Mouse (Mus musculus): ENCODE data around the gene Tpk1.
"Not testable (repeated sequence)": the region's sequence is repeated elsewhere in the genome, so short reads cannot be mapped to it uniquely, and the experiment has no call there.

The Tpk1 gene

GRCm38 (mm10) chr6:43640621-43641020 is 25.5 kb downstream of the Tpk1 start:
- DNase-seq (ENCODE audit: low spot score in 2 of 2): no peak

GRCm38 (mm10) chr6:43638865-43639264 is 27.2 kb downstream of the Tpk1 start:
- no peak for DNase-seq (ENCODE audit: low spot score in 2 of 2)

- DNase-seq (ENCODE audit: low spot score in 2 of 2): no peak
These were observed 28.0 kb downstream of the Tpk1 start for GRCm38 (mm10) chr6:43638119-43638518.

DNA sequence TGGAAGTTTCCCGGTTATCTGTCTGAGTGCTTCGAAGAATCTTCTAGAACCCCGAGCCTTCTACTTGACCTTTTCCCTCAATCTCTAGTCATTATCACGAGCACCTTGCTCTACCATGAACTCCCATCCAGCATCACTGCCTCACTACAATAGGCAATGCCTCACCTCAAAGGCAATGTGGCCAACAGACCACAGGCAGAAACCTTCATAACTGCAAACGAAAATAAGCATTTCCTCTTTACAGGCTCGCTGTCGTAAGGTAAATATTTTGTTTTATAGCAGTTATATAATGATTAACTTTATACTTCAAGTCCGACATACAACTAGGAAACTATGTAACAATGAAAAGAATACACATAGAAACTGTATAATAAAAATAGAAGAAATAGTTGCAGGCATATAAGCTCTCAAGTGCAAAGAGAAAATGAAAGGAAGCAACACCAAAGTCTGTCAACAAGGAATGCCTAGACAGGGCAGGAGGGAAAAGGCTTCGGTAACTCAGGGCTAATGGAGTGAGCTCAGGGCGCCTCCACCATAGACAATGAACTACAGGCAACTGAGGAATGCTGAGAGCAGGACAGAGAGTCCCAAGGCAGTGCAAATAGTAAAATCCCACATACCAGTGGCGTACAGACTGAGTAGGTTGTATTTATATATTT is 29.0 kb downstream of the Tpk1 start:
- no peak for DNase-seq (ENCODE audit: low spot score in 2 of 2)

GRCm38 (mm10) chr6:43633308-43633963 is 32.6 kb downstream of the Tpk1 start:
- no peak for DNase-seq (ENCODE audit: low spot score in 2 of 2)

GRCm38 (mm10) chr6:43632871-43633270 is 33.2 kb downstream of the Tpk1 start:
- no peak for DNase-seq (ENCODE audit: low spot score in 2 of 2)

GRCm38 (mm10) chr6:43623448-43623847 is 42.6 kb downstream of the Tpk1 start:
- not testable (repeated sequence) for DNase-seq (ENCODE audit: low spot score in 2 of 2)

DNA sequence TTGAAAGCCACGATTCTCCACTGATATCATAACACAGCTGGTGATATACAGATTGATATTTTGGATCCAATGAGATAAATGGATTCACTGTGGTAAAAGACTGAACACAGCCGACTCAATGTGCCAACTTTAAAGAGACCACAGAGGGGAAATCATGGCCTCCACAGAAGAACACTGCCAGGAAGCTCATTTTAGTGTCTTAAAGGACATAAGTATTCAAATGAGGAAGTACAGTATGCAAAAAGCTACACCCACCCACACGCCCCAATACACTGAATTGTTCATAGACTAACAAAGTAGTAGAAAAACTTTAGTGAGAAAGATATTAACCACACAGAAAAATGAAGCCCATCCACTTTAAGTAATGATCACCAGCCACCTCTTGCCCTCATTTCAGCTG is 46.8 kb downstream of the Tpk1 start:
- no peak for DNase-seq (ENCODE audit: low spot score in 2 of 2)

- DNase-seq (ENCODE audit: low spot score in 2 of 2): no peak
These were observed 54.3 kb downstream of the Tpk1 start for GRCm38 (mm10) chr6:43611770-43612169.

- DNase-seq (ENCODE audit: low spot score in 2 of 2): no peak
These were observed 75.1 kb downstream of the Tpk1 start for GRCm38 (mm10) chr6:43590841-43591541.

DNA sequence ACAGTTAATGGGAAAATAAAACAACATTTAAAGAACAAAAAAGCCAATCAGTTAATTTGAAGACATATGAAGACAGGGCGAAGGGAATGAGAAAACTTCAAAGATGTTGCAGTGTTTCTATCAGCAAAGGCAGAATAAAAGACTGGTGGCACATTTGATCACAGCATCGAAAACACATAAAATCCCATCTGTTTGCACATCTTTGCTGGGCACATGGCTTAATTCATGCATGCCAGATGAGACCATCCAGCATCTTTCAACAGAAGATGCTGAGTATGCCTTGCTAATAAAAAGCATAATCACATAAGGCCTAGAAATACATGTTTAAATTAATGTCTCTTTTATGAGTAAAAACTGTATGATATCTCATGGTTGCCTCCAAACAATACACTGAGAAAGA is 80.8 kb downstream of the Tpk1 start:
- no peak for DNase-seq (ENCODE audit: low spot score in 2 of 2)

DNA sequence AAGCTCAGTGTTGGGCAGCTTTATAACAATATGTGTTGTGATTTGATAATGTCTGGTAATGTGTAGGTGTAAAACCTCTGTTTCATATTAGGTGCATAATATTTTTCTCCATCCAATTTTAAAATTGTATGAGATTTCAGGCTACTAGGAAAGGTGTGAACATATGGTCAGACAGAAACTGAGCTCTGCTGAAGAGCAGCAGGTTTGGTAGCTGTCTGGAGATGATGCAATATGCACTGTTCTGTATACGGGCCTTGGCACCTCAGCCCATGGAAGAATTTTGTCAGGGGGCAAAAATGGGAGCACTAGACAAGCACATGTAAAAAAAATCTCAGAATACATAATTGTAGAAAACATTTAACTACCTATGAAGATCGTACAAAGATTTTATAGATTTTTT is 84.3 kb downstream of the Tpk1 start:
- DNase-seq (ENCODE audit: low spot score in 2 of 2): no peak

DNA sequence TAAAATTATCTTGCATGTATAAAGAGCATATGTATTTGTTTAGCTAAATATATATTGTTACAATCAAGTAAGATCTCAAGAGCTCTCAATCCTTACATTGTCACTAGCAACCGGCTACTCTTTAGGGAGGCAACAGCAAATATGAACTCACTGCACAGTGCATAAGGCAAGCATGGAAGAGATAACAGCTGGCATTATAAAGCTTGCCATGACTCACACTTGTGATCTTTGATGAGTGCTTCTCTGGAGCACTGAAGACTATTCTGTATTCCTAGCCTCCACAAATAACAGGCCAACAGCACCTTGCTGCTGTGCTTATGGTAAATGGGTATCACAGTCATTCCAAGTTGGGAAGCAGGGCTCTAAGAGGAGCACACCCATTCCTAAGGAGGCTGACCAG is 98.2 kb downstream of the Tpk1 start:
- DNase-seq (ENCODE audit: low spot score in 2 of 2): no peak

DNA sequence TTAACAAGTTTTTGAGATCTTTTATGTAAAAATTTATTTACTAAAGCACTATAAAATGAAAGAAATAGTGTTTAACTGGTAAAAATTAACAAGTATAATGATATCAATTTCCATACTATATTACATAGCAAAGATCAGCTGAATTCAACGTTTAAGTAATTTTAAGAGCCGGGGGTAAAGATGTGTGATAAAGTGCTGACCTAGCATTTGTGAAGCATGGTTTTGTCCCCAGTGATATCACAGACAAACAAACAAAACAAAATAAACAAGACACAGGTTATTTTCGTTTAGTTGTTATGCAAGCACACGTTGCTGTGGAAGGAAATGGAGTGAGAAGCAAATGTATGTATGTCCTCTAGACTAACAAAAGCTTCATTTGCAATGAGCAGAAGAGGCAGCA is 103.6 kb downstream of the Tpk1 start:
- DNase-seq (ENCODE audit: low spot score in 2 of 2): no peak

GRCm38 (mm10) chr6:43551410-43551809 is 114.7 kb downstream of the Tpk1 start:
- no peak for DNase-seq (ENCODE audit: low spot score in 2 of 2)

DNA sequence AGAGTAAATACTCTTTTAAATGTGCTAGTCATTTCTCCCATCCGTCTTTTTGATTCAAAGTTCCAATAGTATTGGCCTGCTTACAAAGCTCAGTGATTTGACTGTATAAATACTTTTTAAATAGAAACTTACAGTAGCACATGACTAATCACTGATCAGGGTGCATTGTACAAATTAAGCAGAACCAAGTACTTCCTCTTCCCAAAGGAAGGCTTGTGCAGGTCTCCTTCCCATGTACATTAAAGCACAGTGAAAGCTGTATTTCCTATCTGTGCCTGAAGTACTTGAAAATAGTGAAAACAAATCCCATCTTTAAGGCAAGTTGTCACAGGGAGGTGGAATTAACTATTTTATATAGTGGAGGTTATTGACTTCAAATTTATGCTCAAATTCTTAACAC is 119.5 kb downstream of the Tpk1 start:
- DNase-seq (ENCODE audit: low spot score in 2 of 2): no peak

DNA sequence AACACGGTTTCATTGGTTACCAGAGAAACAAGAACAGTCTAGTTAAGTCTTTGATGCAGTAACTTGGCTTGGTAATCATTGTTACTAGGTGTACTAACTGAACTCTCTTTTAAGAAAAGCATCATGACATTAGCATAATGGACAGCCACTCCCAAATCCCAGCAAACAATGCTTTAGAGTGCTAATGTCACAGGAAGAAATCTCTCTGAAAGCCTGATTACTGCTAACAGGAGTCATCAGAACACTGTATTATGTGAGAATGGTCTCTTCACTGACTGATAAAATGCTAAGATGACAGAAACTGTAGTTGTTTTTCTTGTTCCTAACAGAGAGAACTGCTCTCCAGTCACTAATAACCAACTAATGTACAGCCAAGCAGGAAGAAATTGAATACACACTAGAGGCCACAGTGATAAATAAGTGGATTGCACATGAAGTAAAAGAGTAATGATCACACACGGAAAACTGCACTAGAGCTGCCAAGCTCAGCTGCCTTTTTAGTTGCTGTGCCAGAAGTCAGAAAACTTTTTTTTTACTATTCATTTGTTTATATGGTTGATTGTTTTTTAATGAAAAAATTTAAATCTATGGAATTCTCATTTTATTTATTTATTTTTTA is 128.7 kb downstream of the Tpk1 start:
- DNase-seq (ENCODE audit: low spot score in 2 of 2): no peak

DNA sequence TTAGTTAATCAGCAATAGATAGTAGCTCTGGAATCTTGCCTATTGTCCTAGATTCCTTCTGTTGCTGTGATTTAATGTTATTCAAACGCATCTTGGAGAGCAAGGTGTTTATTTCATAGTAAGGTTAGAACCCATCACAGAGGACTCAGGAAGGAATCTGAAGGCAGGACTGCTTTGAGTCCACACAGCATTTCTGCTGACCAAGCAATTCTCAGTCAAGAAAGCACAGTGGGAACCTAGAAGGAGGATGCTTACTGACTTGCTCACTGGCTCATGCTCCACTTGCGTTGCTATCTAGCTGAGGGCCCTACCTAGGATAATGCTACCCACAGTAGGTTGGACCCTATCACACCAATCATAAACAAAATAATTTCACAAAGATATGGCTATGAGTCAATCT is 130.6 kb downstream of the Tpk1 start:
- no peak for DNase-seq (ENCODE audit: low spot score in 2 of 2)

DNA sequence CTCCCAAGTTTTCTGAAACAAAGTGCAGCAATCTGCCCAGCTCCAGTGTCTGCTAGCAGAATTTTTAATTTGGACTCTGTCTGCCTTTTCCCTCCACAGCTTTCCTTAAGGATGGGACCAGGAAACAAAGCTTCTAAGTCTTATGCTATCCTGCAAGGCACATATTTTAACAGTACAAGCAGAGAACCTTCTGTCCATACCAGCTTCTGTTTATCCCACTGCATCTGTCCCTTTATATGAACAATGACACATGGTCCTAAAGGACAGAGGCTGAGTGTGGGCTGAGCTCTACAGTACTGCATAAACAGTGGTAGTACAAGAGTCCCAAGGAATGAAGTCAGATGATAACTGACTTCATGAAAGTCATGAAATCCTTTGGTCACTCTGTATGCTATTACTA is 132.8 kb downstream of the Tpk1 start:
- no peak for DNase-seq (ENCODE audit: low spot score in 2 of 2)

GRCm38 (mm10) chr6:43532822-43533221 is 133.3 kb downstream of the Tpk1 start:
- DNase-seq (ENCODE audit: low spot score in 2 of 2): no peak

GRCm38 (mm10) chr6:43531996-43532395 is 134.1 kb downstream of the Tpk1 start:
- no peak for DNase-seq (ENCODE audit: low spot score in 2 of 2)

GRCm38 (mm10) chr6:43528996-43529395 is 137.1 kb downstream of the Tpk1 start:
- DNase-seq (ENCODE audit: low spot score in 2 of 2): no peak

DNA sequence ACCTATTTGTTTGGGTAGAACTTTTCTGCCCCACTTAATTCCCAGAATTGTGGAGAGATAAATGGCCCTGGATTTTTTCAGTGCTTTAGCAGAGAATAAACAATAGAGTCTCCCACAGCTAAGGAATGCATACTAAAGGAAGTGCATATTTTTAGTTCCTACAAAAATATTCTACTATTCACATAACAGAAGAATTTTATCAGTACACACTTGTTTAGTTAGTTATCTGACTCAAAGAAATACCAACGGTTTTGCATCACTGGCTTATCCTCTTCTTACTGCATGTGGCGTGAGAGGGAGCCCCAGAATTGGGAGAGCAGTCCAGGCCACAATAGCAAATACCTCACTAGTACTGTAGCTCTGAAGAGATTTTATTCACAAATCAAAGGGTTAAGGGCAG is 141.1 kb downstream of the Tpk1 start:
- no peak for DNase-seq (ENCODE audit: low spot score in 2 of 2)
